Mouse (Mus musculus) gastrocnemius, postnatal 36 days (tissue): ENCODE measurements around the gene Slc2a9. TPM values are rescaled to one million over a fixed set of nuclear protein-coding genes. Genes with fewer than 3 reads are reported as not detected.
"Not testable (repeated sequence)": the region's sequence is repeated elsewhere in the genome, so short reads cannot be mapped to it uniquely, and the experiment has no call there.

ENCODE experiments used
- DNase-seq, 2 experiments: peaks; one replicate each; pipeline ENCODE4 v3.0.0; 2022
- intact Hi-C: fragments of 180-260 bp; cut with DNase I; formaldehyde crosslinking; loops from one replicate; pipeline ENCODE4 v1.15.1; 2025
- total RNA-seq, 2 experiments: library from RNA; stranded (reverse); gene quantifications; 2 replicates each; pipeline ENCODE4 v1.2.3; 2021

The Slc2a9 gene
- total RNA-seq, 2 experiments from 2014 or later = 0.44 to 0.59 TPM

DNA sequence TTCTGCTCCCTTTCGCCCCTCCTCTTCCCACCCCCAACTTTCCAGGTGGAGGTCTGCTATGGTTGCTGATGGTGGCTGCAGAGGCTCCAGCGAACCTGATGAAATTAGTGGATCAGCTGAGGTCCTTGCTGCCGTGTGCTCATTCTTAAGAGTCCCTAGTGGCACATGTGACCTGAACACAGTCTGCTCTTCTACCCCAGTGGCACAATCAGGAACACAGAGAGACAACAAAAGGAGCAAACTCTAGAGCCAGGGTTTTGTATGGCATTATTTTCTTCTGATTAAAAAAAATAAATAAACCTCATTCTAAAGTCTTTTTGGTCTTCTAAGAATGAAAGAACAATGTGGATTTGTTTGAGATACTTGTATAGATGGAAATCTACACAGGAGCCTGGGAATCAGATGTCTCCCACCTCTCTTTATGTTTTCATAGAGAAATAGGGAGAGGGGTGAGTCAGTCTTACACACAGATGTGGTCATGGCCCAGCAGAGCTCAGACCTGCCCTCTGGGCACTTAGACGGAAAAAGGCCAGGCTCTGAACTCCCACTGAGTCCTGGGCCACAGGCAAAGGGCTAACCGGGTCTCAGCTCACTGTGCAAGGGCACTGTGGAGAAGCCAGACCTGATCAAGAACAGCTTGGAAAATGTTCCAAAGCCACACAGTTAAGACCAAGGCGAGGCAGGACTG lies 1.9 kb upstream of the Slc2a9 start:
- intact Hi-C loops = no loop called here
- DNase-seq = no peak

DNA sequence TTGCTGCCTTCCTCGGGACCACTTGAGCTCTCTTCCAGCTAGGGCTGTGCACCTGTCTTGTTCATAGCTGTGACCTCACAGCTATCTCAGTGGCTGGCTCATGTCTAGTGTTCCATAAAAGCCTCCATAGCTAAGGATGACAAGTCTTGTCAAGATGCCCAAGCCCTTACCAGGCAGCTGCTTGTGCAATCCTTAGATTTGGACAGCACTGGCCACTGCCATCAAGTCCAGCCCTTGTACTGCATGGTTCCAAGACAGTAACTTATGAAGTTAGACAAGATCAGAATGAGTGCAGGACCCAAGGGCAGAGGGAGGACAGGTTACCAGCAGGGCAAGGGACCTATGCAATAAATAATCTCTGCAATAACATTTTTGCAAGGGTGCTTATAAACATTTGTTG lies 1.2 kb upstream of the Slc2a9 start:
- intact Hi-C loops = no loop called here
- DNase-seq = no peak

DNA sequence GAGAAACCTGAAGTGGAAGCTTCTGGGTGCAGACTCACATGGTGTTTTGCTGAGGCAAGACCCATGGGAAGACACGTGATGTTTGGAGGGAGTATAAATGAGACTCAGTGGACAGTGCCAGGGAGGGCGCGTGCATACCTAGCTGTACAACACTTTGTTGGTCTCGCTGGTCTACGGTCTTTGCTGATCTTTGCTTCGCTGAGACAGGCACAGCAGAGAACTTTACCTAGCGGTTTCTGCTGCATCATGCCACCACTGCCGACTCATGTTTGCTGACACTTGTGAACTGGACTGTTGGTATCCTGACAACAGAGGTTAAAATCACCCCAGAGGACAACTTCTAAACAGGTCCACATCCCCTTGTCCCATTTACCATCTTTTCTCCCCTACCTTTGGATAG lies 2.9 kb downstream of the Slc2a9 start:
- DNase-seq = no peak
- intact Hi-C loops = no loop called here

DNA sequence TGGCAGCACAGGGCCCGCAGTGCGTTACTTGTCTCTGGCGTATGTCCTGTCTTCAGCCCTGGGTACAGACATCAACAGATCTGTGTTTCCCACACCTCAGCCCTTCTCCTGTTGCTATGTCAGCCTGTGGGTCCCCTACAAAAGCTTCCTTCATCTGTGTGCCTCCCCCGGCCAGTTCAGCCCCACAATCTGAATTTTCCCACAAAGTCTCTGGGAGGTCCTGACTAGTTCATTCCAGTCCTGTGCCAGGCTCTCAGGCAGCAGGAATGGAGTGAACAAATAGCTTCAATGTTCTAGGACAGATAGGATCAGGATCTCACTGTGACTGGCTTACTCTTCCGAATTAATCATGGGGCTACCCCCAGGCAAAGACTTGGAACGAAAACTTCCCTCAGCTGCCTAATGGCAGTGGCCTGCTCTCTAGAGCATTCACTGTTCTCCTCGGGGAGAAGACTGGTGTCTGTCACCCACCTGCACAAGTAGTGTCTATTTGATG lies 3.6 kb downstream of the Slc2a9 start:
- intact Hi-C loops = no loop called here
- DNase-seq = no peak

DNA sequence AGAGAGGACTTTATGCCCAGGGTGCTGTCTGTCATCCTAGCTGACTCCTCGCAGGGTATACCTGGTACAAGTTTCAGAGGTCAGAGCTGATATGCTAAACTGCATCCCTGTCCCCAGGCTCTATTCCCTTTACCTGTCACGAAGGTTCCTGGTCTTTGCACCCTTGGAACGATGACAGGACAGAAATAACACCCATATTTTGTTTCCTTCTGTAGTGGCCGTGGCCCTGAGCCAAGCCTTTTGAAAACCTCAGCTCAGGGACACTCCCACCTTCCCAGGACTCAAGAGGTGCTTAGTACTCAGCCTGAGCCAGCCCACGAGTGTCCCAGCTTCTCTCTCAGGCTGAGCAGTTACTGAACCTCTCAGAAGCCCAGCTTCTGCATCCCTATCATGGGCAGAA lies 4.5 kb downstream of the Slc2a9 start:
- DNase-seq = no peak
- intact Hi-C loops = no loop called here

DNA sequence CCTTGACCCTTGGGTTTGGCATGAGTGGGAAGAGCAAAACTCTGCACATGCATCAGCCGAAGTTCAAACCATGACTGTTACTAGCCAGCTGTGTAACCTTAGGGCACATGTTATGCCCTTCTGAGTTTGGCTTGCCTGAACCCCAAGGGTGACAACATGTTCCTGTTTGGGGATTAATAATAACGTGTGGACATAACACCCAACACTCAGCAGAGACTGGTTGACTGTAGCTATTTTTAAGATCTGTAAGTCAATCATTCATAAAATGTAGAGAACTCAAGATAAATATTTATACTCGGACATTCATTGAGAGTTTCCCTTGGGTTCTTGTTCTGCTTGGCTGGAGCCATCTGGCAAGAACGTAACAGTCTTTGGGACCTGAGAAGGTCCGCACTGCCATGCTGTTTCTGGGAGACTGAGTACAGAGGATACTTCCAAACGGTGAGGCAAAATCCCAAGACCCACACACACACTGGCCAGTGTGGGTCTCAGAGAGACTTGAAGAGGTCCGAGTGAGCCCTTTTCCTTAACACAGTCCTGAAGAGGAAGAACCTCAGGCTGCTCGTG lies 6.4 kb downstream of the Slc2a9 start:
- intact Hi-C loops = no loop called here
- no peak for DNase-seq

DNA sequence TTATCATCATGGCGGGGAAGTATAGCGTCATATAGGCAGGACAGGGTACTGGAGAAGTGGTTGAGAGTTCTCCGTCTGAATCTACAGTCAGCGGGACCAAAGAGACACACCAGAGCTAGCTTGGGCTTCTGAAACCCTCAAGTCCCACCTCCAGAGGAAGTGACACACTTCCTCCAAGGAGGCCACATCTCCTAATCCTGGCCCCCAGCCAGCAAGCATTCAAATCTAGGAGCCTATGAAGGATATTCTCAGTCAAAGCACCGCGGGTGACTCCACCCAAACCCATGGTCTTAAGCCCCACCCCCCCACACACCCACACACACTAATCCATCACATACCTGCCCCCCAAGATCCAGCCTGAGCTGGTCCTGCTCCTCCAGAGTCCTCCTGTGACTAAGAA lies 9.1 kb downstream of the Slc2a9 start:
- intact Hi-C loops = no loop called here
- no peak for DNase-seq

DNA sequence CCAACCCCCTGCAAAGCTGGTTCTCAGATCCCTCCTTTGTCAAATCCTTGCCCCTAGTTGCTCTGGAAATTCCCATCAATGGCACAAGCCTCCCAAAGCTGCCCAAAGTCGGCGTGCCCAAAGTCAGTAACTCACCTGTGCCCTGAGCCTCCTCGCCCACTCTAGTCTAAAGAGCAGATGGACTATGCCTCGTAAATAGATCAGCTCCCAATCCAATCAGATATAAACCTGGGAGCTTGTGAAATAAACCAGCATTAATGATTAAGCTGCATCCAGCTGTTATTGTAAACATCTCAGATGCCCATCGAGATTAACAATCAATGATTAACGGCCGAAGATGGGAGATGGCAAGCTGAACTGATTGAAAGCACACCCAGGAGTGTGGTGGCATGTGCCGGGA lies 11.2 kb downstream of the Slc2a9 start:
- intact Hi-C loops = no loop called here

DNA sequence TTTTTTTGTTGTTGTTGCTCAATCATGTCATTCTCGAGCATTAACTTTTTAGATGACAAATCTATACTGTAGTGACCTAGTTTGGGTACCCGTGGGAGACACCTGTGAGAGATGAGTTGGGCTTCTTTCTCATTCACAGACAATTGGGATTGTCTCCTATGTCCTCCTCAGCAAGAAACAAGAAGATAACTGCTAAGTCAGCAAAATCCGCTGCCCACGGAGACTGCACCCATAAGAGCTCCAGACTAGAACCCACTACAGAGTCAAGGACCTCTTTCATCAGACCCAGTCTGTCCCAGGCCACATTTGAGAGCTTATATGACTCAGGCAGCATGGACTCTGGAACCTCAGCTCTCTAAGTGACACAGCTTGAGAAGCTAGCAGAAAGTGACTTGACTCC lies 13.2 kb downstream of the Slc2a9 start:
- DNase-seq = no peak
- intact Hi-C loops = no loop called here

More for the DNA sequence above, 11.2 kb downstream of the Slc2a9 start:
- no peak for DNase-seq

DNA sequence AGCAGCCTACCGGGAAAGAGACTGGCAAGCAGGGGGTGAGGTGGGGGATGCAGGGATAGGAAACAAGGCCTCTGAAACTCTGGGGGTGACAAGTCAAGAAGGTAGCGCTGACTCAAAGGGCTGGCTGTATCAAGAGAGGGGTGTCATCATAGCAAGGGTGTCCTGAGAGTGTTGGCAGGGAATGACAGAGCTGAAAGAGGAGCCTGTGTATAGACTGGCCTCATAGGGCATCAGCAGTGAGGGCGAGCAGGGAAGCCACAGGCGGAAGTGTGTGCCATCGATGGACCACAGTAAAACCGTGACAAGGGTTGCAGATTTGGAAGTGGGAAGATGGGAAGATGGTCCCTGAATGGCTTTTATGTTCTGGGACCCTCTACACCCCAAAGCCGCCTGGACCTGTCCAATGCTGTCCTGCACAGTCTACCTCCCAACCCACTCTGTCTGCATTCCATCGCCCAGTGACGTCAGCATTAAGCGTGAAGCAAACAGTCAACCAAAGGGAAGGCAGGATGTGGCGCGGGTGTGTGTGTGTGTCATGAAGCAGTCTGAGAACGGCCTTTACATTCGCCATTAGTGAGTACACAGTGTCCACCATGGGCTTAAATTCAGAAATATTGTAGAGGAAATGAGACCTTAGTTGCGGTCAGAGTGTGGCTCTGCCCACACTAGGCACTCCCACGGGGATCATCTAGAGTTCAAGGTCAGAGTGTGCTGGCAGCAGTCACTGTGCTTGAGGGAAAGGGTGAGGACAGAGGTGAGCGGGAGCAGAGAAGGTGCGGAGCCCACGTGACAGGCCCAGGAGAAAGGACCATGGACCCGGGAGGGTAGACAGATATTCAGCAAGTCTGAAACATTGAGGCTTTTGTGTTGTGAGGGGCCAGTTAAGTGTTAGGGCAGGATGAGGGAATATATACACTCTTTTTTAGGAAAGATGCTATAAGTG lies 14.0 kb downstream of the Slc2a9 start:
- intact Hi-C loops = no loop called here
- no peak for DNase-seq

DNA sequence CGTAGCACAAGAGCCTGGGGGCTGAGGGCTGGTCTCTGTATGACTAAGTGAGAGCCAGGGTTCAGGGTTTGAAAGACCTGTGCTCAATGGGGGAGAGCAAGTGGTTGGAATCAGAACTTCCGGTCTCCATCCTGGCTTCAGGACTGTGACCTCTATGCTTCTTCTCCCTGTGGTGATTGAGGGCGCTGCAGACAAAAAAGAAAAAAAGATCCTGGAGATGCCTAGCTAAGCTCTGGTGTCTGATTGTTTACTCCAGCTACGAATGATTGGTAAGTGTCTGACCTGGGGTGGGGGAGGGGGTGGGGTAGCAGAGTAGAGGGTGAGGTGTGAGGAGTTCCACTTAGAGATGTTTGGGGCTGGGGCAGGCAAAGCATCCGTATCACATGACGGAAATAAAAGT lies 14.9 kb downstream of the Slc2a9 start:
- intact Hi-C loops = no loop called here
- DNase-seq = no peak

DNA sequence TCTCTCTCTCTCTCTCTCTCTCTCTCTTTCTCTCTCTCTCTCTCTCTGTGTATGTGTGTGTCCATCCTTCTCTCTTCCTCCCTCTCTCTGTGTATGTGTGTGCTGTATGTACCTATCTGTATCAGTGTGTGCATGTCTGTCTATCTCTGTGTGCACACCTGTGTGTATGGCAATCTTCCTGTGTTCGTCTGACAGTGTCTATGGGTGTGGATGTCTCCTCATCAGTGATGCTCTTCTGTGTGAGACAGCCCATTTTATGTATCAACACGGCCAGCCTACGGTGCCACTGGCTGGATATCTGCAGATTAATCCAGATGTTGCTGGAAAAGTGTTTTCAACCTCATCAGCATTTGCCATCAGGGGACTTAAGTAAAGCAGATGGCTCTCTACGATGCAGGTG lies 15.7 kb downstream of the Slc2a9 start:
- no peak for DNase-seq
- intact Hi-C loops = no loop called here

DNA sequence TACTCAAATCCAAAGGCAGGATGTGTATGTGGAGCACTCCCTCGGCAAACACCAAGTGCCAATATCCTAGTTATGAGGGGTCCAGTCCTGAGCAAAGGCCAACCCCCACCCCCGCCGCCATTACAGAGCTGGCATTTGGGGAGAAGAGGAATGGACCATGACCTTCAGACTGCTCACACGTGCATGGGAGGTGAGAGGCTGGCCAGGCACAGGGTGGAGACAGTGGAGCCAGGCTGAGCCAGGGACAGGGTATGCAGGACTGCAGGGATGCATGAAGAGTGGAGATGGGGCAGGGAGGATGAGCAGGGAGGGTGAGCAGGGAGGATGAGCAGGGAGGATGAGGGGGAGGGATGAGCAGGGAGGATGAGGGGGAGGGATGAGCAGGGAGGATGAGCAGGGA lies 17.0 kb downstream of the Slc2a9 start:
- no peak for DNase-seq
- intact Hi-C loops = no loop called here

DNA sequence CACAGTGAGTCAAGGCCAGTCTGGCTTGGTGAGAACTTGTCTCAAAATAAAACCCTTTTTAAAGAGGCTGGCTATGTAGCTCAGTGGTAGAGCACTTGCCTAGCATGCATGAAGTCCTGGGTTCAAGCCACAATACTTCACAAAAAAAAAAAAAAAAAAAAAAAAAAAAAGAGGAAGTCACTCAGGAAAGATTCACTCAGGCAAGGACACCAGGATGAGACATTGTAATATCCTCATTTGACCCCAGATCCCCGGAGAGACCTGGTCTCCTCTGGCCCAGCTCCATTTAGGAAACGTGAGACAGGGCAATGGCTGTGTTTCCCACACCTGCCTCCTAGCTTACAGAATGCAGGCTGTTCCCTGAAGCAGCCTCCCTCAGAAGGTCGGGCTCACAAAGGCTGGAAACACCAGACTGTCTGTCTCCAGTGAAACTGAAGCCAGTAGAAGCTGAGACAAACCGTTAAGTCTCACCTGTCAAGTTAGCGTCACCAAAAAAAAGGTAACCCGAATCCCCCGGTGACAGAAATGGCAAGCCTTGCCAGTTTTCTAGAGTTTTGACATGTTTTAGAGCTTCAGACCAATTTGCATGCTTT lies 19.3 kb downstream of the Slc2a9 start:
- intact Hi-C loops = no loop called here
- no peak for DNase-seq

DNA sequence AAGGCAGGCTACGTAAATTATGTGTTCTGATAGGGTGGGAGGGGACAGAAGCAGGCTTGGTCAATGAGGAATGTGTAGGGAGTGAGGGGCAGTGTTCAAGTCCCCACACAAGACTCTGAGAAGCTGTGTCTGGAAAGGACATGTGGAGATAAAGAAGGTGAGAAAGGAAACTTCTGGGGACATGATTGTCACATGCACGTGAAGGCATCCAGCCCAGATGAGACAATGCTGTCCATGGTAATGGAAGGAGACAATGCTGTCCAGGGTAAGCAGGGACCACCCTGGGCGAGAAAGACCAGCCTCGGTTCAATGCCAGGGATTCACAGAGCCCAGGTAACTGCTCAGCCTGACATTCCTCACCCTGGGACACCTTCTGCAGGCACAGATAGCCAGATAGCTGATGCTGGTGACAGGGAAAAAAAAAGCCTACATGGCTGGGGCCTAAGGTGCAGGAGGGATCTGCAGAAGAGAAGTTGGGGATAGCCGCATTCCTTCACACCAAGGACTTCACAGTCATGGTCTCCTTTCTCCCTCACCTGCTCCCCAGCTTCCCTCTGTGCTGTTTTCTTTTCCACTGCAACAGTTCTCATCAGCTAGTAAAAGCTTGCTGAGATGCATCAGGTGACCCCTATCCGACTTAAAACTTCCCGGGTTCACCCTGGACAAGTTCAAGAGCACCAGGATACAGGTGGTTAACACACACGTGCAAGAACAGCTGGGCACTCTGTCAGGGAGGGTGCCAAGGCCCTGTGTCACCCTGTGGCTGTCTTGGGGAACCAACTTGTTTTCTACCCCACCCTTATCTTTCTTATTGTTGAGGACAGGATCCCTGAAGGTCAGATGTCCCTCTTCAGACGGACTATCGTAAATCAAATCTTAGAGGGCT lies 21.9 kb downstream of the Slc2a9 start:
- intact Hi-C loops = no loop called here
- no peak for DNase-seq

DNA sequence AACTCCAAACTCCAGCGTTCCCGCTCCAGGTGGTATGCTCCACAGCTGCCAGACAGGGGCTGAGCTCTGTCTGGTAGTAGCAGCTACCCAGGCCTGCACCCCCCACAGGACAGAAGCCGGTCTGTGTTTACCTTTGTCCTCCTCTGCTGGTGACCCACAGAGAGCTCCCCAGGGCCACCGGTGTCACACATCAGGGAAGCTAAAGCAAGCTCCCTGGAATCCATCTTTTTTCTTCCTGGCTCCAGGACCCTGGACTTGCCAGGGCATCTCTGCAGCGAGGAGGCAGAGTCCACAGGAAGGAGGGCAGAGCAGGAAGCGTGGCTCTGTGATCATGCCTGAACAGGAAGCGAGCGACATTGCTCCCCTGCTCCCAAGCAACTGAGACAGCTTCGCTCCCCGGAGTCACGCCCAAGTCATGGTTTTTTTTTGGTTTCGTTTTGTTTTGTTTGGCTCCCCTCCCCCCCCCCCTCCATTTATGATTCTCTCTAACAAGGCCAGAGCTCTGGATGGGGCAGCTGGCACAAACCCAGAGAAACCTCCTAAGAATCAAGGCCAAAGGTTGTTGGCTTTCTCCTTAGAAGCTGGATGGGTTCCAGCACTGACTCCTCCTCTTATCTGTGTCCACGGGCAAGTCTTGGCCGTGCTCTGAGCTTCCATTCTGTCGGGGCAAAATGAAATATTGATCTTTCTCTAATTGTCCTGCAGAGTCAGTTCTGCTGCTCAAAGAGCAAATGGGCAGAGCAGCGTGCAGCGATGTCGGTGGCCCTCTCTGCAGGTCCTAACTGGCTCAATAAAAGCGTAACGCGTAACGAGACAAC lies 22.8 kb downstream of the Slc2a9 start:
- intact Hi-C loops = no loop called here

DNA sequence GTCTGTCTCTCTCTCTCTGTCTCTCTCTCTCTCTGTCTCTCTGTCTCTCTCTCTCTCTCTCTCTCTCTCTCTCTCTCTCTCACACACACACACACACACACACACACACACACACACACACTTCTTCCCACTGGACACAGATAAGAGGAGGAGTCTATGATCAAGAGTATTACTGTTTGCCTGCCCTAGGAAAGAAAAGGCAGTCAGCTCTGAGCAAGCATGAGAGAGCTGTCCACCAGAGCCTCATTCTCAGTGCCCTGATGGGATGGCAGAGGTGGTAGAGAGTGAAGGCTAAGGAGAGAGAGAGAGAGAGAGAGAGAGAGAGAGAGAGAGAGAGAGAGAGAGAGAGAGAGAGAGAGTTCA lies 23.4 kb downstream of the Slc2a9 start:
- DNase-seq, intact Hi-C loops: not testable (repeated sequence)

More for the DNA sequence above, 22.8 kb downstream of the Slc2a9 start:
- DNase-seq = peak; percentile 24 to 25

DNA sequence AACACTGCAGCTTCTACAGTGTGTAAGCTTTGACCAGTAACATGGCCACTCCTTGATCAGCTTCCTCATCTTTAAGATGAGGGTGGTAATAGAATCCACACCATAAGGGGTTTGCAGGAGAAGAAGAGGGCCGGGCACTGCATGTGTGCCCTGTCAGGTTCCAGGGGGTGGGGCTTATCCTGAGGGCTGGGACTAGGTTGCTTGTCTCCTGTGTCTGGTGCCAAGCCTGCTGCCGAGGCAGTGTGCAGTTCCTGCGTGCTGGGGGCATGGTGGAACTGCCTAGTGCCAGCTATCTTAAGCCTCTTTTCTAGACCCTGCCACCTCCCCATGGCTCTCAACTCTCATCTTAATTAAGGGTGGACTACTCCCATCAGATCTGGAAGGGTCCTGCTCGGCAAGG lies 23.9 kb downstream of the Slc2a9 start:
- DNase-seq = no peak
- intact Hi-C loops = no loop called here

DNA sequence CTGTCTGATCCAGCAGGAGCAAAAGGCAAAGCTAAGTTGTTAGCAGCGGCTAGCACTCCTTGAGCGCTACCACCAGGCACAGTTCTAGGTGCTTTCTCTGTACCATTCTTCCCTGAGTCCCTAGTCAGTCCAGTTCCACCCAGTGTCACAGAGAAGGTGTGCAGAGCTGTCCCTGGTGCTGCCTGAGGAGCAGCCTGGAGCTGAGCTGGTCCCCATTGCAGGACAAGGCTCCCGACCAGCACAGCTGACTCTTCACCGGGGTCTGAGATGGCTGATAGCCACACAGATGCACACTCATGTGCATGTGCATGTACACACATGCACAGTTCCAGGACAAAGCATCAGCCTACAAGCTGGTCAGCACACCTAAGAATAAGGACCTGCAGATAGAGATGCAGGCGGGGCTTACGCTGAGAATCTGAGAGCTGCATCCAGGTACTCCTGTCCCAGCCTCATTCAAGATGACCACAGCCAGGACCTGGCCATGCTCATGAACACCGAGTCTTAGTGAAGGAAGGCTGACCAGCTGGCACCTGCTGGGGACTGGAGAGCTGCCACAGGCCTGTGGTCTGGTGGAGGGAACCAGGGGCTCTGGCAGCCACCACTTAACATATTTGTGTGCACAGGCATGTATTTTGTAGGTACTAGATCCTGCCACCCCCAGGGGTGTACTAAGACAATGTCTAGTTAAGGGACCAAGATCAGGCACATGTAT lies 25.1 kb downstream of the Slc2a9 start:
- intact Hi-C loops = no loop called here

More for the DNA sequence above, 25.1 kb downstream of the Slc2a9 start:
- DNase-seq = no peak
